Mouse (Mus musculus): ENCODE measurements around the gene Naa38.

- TF ChIP-seq CTCF (IDR thresholded peaks at IDR 0.05; ENCODE audit: control insufficient read depth, insufficient read depth, low read length) (no peak), POLR2A (IDR thresholded peaks at IDR 0.05; ENCODE audit: borderline replicate concordance, control insufficient read depth, low read depth, low read length) (no peak)
Observed at GRCm38 (mm10) chr11:69418481-69419442, 23.5 kb downstream of the Naa38 start.
